Mouse (Mus musculus) liver, adult 2 months (tissue): ENCODE data around the gene Poglut1.

ENCODE experiments used
- CTCF ChIP-seq: fragments of 200-500 bp; IDR thresholded peaks from 2 replicates; pipeline ENCODE4 v1.5.1; 2011; ENCODE audit warnings: low read depth, low read length, control low read depth
- POLR2A ChIP-seq: fragments of 200-500 bp; IDR thresholded peaks from 2 replicates; pipeline ENCODE4 v1.6.1; 2011; ENCODE audit warnings: low read length, control low read depth; ENCODE audit not compliant: insufficient read depth; ENCODE audit errors: extremely low read depth

- TF ChIP-seq CTCF = 0 out of 2 replicates have a peak, but pooled peaks have one; percentile 14
- peak; percentile 77 for TF ChIP-seq POLR2A
Measured at GRCm38 (mm10) chr16:38522129-38523084, 27.7 kb downstream of the Poglut1 start, which contains the start of gene Timmdc1.
